11 mouse cellular contexts compared by ENCODE assay signal in genomic region chr19:47387395-47387794, GRCm38 (mm10).
A peak's percentile ranks its signal among the peaks of the same experiment; 100 is the strongest.
DNase-seq lines count a peak whose midpoint lies in the region; ATAC-seq lines count a peak whose summit lies in the region.
"Had no signal": no experiment of that assay in that cellular context is flagged by ENCODE, and none has a peak within 500 bp of the region (broad histone marks: within the 10 kb centered on the region; RNA-seq: fewer than 3 reads in every experiment).

No protein-coding gene starts in this region.

- H3K4me1 ChIP-seq in midbrain, embryonic 12.5 days: no peaks in the 10 kb centered on the region
- H3K4me1 ChIP-seq in midbrain, embryonic 14.5 days (ENCODE audit: control insufficient read depth, insufficient read depth, low read length): no peaks in the 10 kb centered on the region
- H3K4me1 ChIP-seq in heart, embryonic 16.5 days (ENCODE audit: control insufficient read depth, insufficient read depth, low read length): peaks cover 32% of the 10 kb centered on the region
- peaks cover 63% of the 10 kb centered on the region for H3K4me1 ChIP-seq in liver, embryonic 15.5 days (replicated peaks)

- whole genome bisulfite sequencing in midbrain, embryonic 12.5 days: 74% methylated on average over 6 of the region's 6 CpGs
- whole genome bisulfite sequencing in midbrain, embryonic 14.5 days: 73% methylated on average over 6 of the region's 6 CpGs
- 19% methylated on average over 6 of the region's 6 CpGs for WGBS in heart, embryonic 16.5 days
- WGBS in liver, embryonic 15.5 days (ENCODE audit: insufficient replicate concordance): 44% methylated on average over 6 of the region's 6 CpGs

- H3K9me3 ChIP-seq in midbrain, embryonic 12.5 days: no peaks in the 10 kb centered on the region
- H3K9me3 ChIP-seq in midbrain, embryonic 14.5 days (ENCODE audit: control insufficient read depth, low read length): no peaks in the 10 kb centered on the region
- H3K9me3 ChIP-seq in heart, embryonic 16.5 days (replicated peaks; ENCODE audit: control insufficient read depth, low read length): no peaks in the 10 kb centered on the region
- no peaks in the 10 kb centered on the region for H3K9me3 ChIP-seq in liver, embryonic 15.5 days (replicated peaks)

- no peaks in the 10 kb centered on the region for H3K36me3 ChIP-seq in midbrain, embryonic 12.5 days
- no peaks in the 10 kb centered on the region for H3K36me3 ChIP-seq in midbrain, embryonic 14.5 days (ENCODE audit: control insufficient read depth, insufficient read depth, low read length)
- no peaks in the 10 kb centered on the region for H3K36me3 ChIP-seq in heart, embryonic 16.5 days (ENCODE audit: control insufficient read depth, insufficient read depth)
- no peaks in the 10 kb centered on the region for H3K36me3 ChIP-seq in liver, embryonic 15.5 days (replicated peaks)

- H3K27me3 ChIP-seq in midbrain, embryonic 12.5 days: no peaks in the 10 kb centered on the region
- no peaks in the 10 kb centered on the region for H3K27me3 ChIP-seq in midbrain, embryonic 14.5 days (ENCODE audit: control insufficient read depth, insufficient read depth, low read length)
- H3K27me3 ChIP-seq in heart, embryonic 16.5 days (ENCODE audit: control insufficient read depth, insufficient read depth, low read length): no peaks in the 10 kb centered on the region
- no peaks in the 10 kb centered on the region for H3K27me3 ChIP-seq in liver, embryonic 15.5 days

- no peak for DNase-seq in midbrain, embryonic 14.5 days
- DNase-seq in yolk sac, embryonic 10.5 days (ENCODE audit: low spot score): peak; percentile 51
- no peak for DNase-seq in cerebellum, adult 18-20 months
- no peak for DNase-seq in layer of hippocampus, postnatal 25 days (ENCODE audit: extremely low spot score in 1 of 2, low spot score in 1 of 2)
- DNase-seq: adrenal gland, postnatal 25 days; cerebellum, postnatal 14 days; forebrain, postnatal 0 days; right cerebral cortex, postnatal 4 days had no signal

- H3K9ac ChIP-seq in midbrain, embryonic 12.5 days (replicated peaks): peak overlapping the region; percentile 20; the same call in 1 of the 2 replicates
- H3K9ac ChIP-seq in midbrain, embryonic 14.5 days (replicated peaks; ENCODE audit: low read length): no peak overlapping the region
- peak overlapping the region; percentile 39 for H3K9ac ChIP-seq in heart, embryonic 16.5 days (ENCODE audit: low read length)
- H3K9ac ChIP-seq in liver, embryonic 15.5 days: no peak overlapping the region
- H3K9ac ChIP-seq: forebrain, postnatal 0 days had no signal

- H3K4me3 ChIP-seq in midbrain, embryonic 12.5 days: no peak overlapping the region
- no peak overlapping the region for H3K4me3 ChIP-seq in midbrain, embryonic 14.5 days (replicated peaks; ENCODE audit: low read depth, low read length)
- no peak overlapping the region for H3K4me3 ChIP-seq in heart, embryonic 16.5 days (ENCODE audit: low read length)
- H3K4me3 ChIP-seq in liver, embryonic 15.5 days (replicated peaks): no peak overlapping the region

- no peak overlapping the region for H3K27ac ChIP-seq in midbrain, embryonic 12.5 days (replicated peaks)
- no peak overlapping the region for H3K27ac ChIP-seq in midbrain, embryonic 14.5 days (replicated peaks; ENCODE audit: low read depth, low read length)
- H3K27ac ChIP-seq in heart, embryonic 16.5 days (ENCODE audit: low read length): peak overlapping the region; percentile 89
- peak overlapping the region; percentile 15 for H3K27ac ChIP-seq in liver, embryonic 15.5 days (replicated peaks)

- no peak overlapping the region for H3K4me2 ChIP-seq in midbrain, embryonic 12.5 days (replicated peaks)
- H3K4me2 ChIP-seq in midbrain, embryonic 14.5 days (ENCODE audit: low read length): no peak overlapping the region
- H3K4me2 ChIP-seq in heart, embryonic 16.5 days (ENCODE audit: low read depth, low read length): peak overlapping the region; percentile 23; the same call in 1 of the 2 replicates
- H3K4me2 ChIP-seq in liver, embryonic 15.5 days: no peak overlapping the region

- no peak for ATAC-seq in midbrain, embryonic 12.5 days (ENCODE audit: low FRiP score, low read depth)
- no peak for ATAC-seq in midbrain, embryonic 14.5 days (ENCODE audit: low FRiP score, low TSS enrichment)
- ATAC-seq in heart, embryonic 16.5 days (replicated peaks; ENCODE audit: extremely low read depth, insufficient read depth, low FRiP score): peak; percentile 63
- ATAC-seq in liver, embryonic 15.5 days (ENCODE audit: insufficient read depth): no peak
- ATAC-seq: forebrain, postnatal 0 days had no signal

Comparison
In these comparisons a context has a peak if more than half of its experiments do, and no peak if none do; other contexts are left out.
1. H3K9ac ChIP-seq: peak in midbrain, embryonic 12.5 days (single experiment) and heart, embryonic 16.5 days (single experiment); none in midbrain, embryonic 14.5 days (single experiment) and liver, embryonic 15.5 days (single experiment).
2. H3K27ac ChIP-seq: peak in heart, embryonic 16.5 days (single experiment) and liver, embryonic 15.5 days (single experiment); none in midbrain, embryonic 12.5 days (single experiment) and midbrain, embryonic 14.5 days (single experiment).